ENCODE assay signal across 13 mouse cellular contexts in the genomic region with DNA sequence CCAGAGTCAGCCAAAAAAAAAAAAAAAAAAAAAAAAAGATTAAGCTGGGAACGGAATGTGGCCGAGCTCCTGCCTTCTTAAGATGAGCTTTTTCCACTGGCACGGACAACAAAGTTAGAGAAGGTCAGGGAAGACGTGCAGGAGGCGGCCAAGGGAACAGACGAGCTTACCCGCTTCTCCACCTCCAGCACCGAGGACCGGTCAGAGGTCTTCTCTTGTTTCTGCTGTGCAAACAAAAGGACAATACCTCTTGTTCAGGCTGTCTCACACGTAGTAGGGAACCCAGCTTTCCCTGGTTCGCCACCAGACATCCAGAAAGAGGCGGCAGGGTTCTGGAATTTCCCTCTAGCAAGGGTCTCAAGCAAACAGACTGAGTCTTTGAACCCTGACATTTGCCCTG.
A peak's percentile ranks its signal among the peaks of the same experiment; 100 is the strongest.
DNase-seq lines count a peak whose midpoint lies in the region; ATAC-seq and TF ChIP-seq lines count a peak whose summit lies in the region.
"Had no signal": no experiment of that assay in that cellular context is flagged by ENCODE, and none has a peak within 500 bp of the region (broad histone marks: within the 10 kb centered on the region; RNA-seq: fewer than 3 reads in every experiment).

No protein-coding gene starts in this region.

- no peak overlapping the region for H3K4me3 ChIP-seq in hindbrain, embryonic 10.5 days
- H3K4me3 ChIP-seq in hindbrain, embryonic 12.5 days = no peak overlapping the region
- no peak overlapping the region for H3K4me3 ChIP-seq in testis, adult 2 months (ENCODE audit: control insufficient read depth, low read depth, low read length)
- no peak overlapping the region for H3K4me3 ChIP-seq in forebrain, embryonic 14.5 days (ENCODE audit: low read depth, low read length)

- no peak for TF ChIP-seq POLR2A in testis, adult 2 months (IDR thresholded peaks at IDR 0.05; ENCODE audit: control insufficient read depth, low read depth, low read length)

- H3K27ac ChIP-seq in hindbrain, embryonic 10.5 days = peak overlapping the region; percentile 24
- no peak overlapping the region for H3K27ac ChIP-seq in hindbrain, embryonic 12.5 days
- peak overlapping the region; percentile 77 for H3K27ac ChIP-seq in testis, adult 2 months (ENCODE audit: control insufficient read depth, insufficient read depth, low read depth, low read length)
- no peak overlapping the region for H3K27ac ChIP-seq in forebrain, embryonic 14.5 days (ENCODE audit: low read depth, low read length)

- peak; percentile 0 for DNase-seq in cerebellum, adult 11-12 months
- DNase-seq in cerebellum, adult 11 months = no peak
- no peak for DNase-seq in hindbrain, embryonic 10.5 days (ENCODE audit: low spot score)
- no peak for DNase-seq in testis, postnatal 10 days (ENCODE audit: low spot score)
- DNase-seq in left cerebral cortex, adult 9 months (ENCODE audit: low spot score in 2 of 2) = no peak
- DNase-seq in forebrain, embryonic 14.5 days (ENCODE audit: low spot score) = no peak
- DNase-seq: gastrocnemius, postnatal 10 days; layer of hippocampus, postnatal 36 days; liver; retina, postnatal 1 day had no signal

- no peaks in the 10 kb centered on the region for H3K9me3 ChIP-seq in hindbrain, embryonic 10.5 days
- H3K9me3 ChIP-seq in hindbrain, embryonic 12.5 days (replicated peaks) = no peaks in the 10 kb centered on the region
- no peaks in the 10 kb centered on the region for H3K9me3 ChIP-seq in forebrain, embryonic 14.5 days (replicated peaks; ENCODE audit: control insufficient read depth, low read length)
- H3K9me3 ChIP-seq: G1E had no signal

- no peak overlapping the region for H3K9ac ChIP-seq in hindbrain, embryonic 12.5 days
- H3K9ac ChIP-seq in forebrain, embryonic 14.5 days (ENCODE audit: low read length) = no peak overlapping the region

- no peaks in the 10 kb centered on the region for H3K27me3 ChIP-seq in hindbrain, embryonic 10.5 days (ENCODE audit: insufficient read depth, poor library complexity, severe bottlenecking)
- H3K27me3 ChIP-seq in hindbrain, embryonic 12.5 days = no peaks in the 10 kb centered on the region
- H3K27me3 ChIP-seq in testis, adult 2 months (ENCODE audit: control insufficient read depth, insufficient read depth, low read length) = no peaks in the 10 kb centered on the region
- no peaks in the 10 kb centered on the region for H3K27me3 ChIP-seq in forebrain, embryonic 14.5 days (replicated peaks; ENCODE audit: control insufficient read depth, insufficient read depth, low read length)

- WGBS in hindbrain, embryonic 10.5 days = 39% methylated on average over 12 of the region's 12 CpGs
- 37% methylated on average over 12 of the region's 12 CpGs for WGBS in hindbrain, embryonic 12.5 days
- WGBS in forebrain, embryonic 14.5 days = 65% methylated on average over 12 of the region's 12 CpGs

- H3K4me2 ChIP-seq in hindbrain, embryonic 12.5 days (replicated peaks) = no peak overlapping the region
- H3K4me2 ChIP-seq in forebrain, embryonic 14.5 days (ENCODE audit: low read length) = no peak overlapping the region

- ATAC-seq in hindbrain, embryonic 12.5 days (ENCODE audit: low FRiP score) = no peak
- no peak for ATAC-seq in forebrain, embryonic 14.5 days

- peaks cover 17% of the 10 kb centered on the region; the same call in 1 of the 2 replicates for H3K36me3 ChIP-seq in hindbrain, embryonic 10.5 days
- 0 out of 2 replicates have a peak, but pooled peaks cover 9% of the 10 kb centered on the region for H3K36me3 ChIP-seq in hindbrain, embryonic 12.5 days
- no peaks in the 10 kb centered on the region; the same call in none of the 2 replicates for H3K36me3 ChIP-seq in testis, adult 2 months (ENCODE audit: control insufficient read depth, insufficient read depth, low read length)
- H3K36me3 ChIP-seq in forebrain, embryonic 14.5 days (ENCODE audit: control insufficient read depth, insufficient read depth, low read length) = peaks cover 39% of the 10 kb centered on the region

- TF ChIP-seq CTCF in testis, adult 2 months (IDR thresholded peaks at IDR 0.05; ENCODE audit: control insufficient read depth, insufficient read depth, insufficient replicate concordance, low read depth, low read length) = no peak

- peaks cover 44% of the 10 kb centered on the region for H3K4me1 ChIP-seq in hindbrain, embryonic 10.5 days (replicated peaks)
- H3K4me1 ChIP-seq in hindbrain, embryonic 12.5 days = peaks cover 15% of the 10 kb centered on the region
- H3K4me1 ChIP-seq in testis, adult 2 months (ENCODE audit: control insufficient read depth, insufficient read depth, low read length) = peaks cover 6% of the 10 kb centered on the region
- no peaks in the 10 kb centered on the region for H3K4me1 ChIP-seq in forebrain, embryonic 14.5 days (ENCODE audit: control insufficient read depth, insufficient read depth, low read length)

Comparison
In these comparisons a context has a peak if more than half of its experiments do, and no peak if none do; other contexts are left out.
1. H3K27ac ChIP-seq: peak in hindbrain, embryonic 10.5 days (single experiment) and testis, adult 2 months (single experiment); none in hindbrain, embryonic 12.5 days (single experiment) and forebrain, embryonic 14.5 days (single experiment).